Mouse (Mus musculus): ENCODE results near the gene Cntnap3. TPM values are rescaled to one million over a fixed set of nuclear protein-coding genes. Genes with fewer than 3 reads are reported as not detected.
"Not testable (repeated sequence)": the region's sequence is repeated elsewhere in the genome, so short reads cannot be mapped to it uniquely, and the experiment has no call there.

Gene Cntnap3
- not detected in 2 replicates for polyA plus RNA-seq (2016; fragmentation: Nextera tagmentation; extraction: Ambion mirVana)

DNA sequence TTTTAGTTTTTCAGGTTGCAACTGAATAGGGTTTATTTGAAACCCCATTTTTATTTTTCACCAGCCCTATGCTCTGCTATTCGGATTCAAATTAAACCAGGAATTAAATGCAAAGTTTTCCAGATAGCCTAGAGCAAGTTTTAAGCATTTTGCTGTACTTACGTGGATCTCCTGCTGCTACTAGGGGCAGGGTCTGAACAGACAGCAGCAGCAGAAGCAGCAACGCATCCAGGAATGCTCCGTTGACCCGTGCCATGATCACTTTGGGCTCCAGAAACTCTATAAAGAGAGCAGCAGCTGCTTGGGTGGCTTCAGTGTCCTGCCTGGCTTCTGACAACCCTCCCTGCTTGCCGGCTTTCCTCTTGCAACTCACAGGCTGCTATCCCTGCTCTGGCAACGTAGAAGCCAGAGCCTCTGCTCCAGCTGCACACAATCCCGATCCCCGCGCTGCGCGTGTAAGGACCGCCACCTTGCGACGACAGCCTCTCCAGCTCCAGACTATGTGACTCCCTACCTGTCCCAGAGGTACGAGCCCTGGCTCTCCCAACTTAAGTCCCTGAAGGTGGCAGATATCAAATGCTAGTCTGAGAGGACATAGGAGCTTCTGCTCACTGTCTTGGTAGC, at the start of gene Cntnap3:
Gene Cntnap3 (minus strand): TSS at position 371 of the 624 bp plus-strand sequence.
- H3K4me3 ChIP-seq, result peak within 1 kb of the TSS; percentile 32; the same call in 1 of the 2 replicates
- no peaks in the 10 kb centered on the region for H3K27me3 ChIP-seq (replicated peaks; ENCODE audit: low read depth, poor library complexity, severe bottlenecking)
- H3K36me3 ChIP-seq (replicated peaks), result no peaks in the 10 kb centered on the region
- 7% methylated on average over 16 of the region's 16 CpGs for whole genome bisulfite sequencing
- no peak within 1 kb of the TSS for H3K27ac ChIP-seq (replicated peaks)
- H3K4me1 ChIP-seq, result no peaks in the 10 kb centered on the region
- peaks cover 2% of the 10 kb centered on the region; the same call in 1 of the 2 replicates for H3K9me3 ChIP-seq
- peak; percentile 63 for DNase-seq (ENCODE audit: low spot score)

DNA sequence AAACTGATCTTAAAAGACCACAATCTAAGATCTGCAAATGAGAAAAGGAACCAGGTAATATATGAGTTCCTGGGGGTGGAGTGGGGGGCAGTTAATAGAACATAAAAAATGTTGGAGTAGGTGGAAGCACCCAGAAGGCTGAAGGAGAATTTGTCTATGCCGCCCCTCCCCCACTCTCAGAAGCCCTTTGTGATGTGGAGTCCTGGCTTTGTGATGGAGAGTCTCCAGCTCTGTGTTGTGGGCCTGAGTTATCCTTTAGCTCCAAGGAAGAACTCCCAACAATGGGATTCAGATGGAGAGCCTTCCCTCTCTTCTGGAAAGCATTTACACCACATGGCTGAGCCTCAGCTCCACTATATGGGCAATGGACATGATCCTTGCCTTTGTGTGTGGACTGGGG, 13.4 kb upstream of the Cntnap3 start, which contains the start of gene Spata31:
Gene Spata31 (plus strand): TSS at position 216 of the 400 bp plus-strand sequence.
- Histone ChIP-seq H3K36me3 (replicated peaks) (no peaks in the 10 kb centered on the region), H3K9me3 (no peaks in the 10 kb centered on the region), H3K27me3 (replicated peaks; ENCODE audit: low read depth, poor library complexity, severe bottlenecking) (no peaks in the 10 kb centered on the region), H3K27ac (replicated peaks) (no peak within 1 kb of the TSS), H3K4me1 (no peaks in the 10 kb centered on the region), H3K4me3 (no peak within 1 kb of the TSS)
- no peak for DNase-seq (ENCODE audit: low spot score)
- 70% methylated on average over 1 of the region's 1 CpGs for WGBS

- no peak overlapping the region for H3K27ac ChIP-seq (replicated peaks)
- no peak for DNase-seq (ENCODE audit: low spot score)
- no peaks in the 10 kb centered on the region for H3K4me1 ChIP-seq
- 54% methylated on average over 1 of the region's 1 CpGs for WGBS
- no peaks in the 10 kb centered on the region for H3K36me3 ChIP-seq (replicated peaks)
- no peaks in the 10 kb centered on the region for H3K27me3 ChIP-seq (replicated peaks; ENCODE audit: low read depth, poor library complexity, severe bottlenecking)
- H3K9me3 ChIP-seq, result peaks cover 2% of the 10 kb centered on the region; the same call in 1 of the 2 replicates
- no peak overlapping the region for H3K4me3 ChIP-seq
Observed at GRCm38 (mm10) chr13:64903132-64903531, 623 bp downstream of the Cntnap3 start.

- Histone ChIP-seq H3K9me3 (no peaks in the 10 kb centered on the region), H3K4me1 (no peaks in the 10 kb centered on the region), H3K27me3 (replicated peaks; ENCODE audit: low read depth, poor library complexity, severe bottlenecking) (no peaks in the 10 kb centered on the region), H3K36me3 (replicated peaks) (no peaks in the 10 kb centered on the region), H3K4me3 (no peak overlapping the region), H3K27ac (replicated peaks) (no peak overlapping the region)
- 90% methylated on average over 3 of the region's 3 CpGs for WGBS
- no peak for DNase-seq (ENCODE audit: low spot score)
Observed at GRCm38 (mm10) chr13:64865397-64865796, 38.4 kb downstream of the Cntnap3 start.

GRCm38 (mm10) chr13:64824856-64825255, 78.9 kb downstream of the Cntnap3 start:
- not testable (repeated sequence) for H3K4me1 ChIP-seq; H3K27me3 ChIP-seq (replicated peaks; ENCODE audit: low read depth, poor library complexity, severe bottlenecking); H3K4me3 ChIP-seq; H3K36me3 ChIP-seq (replicated peaks); DNase-seq (ENCODE audit: low spot score); H3K9me3 ChIP-seq; H3K27ac ChIP-seq (replicated peaks)
- 50% methylated on average over 5 of the region's 5 CpGs for WGBS

DNA sequence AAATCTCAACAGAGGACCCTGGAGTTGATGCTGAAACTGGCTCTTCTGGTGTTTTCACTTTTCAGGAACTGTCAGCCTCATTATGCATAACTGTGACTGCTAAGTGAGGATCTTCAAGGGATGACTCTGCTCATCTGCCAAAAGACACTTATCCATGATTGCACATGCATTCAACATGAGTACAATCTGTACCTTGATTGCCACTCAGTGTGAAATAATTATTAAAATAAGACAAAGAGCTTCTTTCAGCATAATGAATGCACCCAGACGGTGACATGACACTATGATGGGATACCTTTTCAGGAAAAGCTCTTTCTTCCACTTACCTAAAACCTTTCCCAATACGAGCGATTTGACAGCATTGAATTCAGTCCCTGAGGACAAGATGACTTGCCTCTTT, 158.4 kb downstream of the Cntnap3 start:
- Histone ChIP-seq H3K4me3 (no peak overlapping the region), H3K9me3 (no peaks in the 10 kb centered on the region), H3K27me3 (replicated peaks; ENCODE audit: low read depth, poor library complexity, severe bottlenecking) (no peaks in the 10 kb centered on the region), H3K27ac (replicated peaks) (no peak overlapping the region), H3K4me1 (no peaks in the 10 kb centered on the region), H3K36me3 (replicated peaks) (no peaks in the 10 kb centered on the region)
- no peak for DNase-seq (ENCODE audit: low spot score)
- WGBS, result 78% methylated on average over 3 of the region's 3 CpGs

DNA sequence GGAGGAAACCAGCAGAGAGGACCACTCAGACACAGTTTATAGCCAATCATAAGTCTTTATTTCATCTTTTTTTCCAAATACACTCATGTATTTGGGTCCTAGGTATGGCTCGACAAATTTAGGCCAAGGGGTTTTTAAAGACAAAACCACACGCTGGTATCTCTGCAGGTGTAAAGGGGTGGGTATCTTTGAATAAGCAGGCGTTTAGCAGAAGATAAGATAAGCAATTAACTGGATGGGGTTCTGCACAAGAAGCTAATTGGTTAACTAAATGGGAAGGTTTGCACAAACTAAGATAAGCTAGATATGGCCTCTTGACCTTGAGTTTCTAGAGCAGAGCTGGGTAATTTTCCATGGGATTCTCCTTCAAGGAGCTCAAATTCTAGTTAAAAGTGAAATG, 171.5 kb downstream of the Cntnap3 start:
- no peaks in the 10 kb centered on the region for H3K9me3 ChIP-seq
- WGBS, result 81% methylated on average over 3 of the region's 3 CpGs
- DNase-seq (ENCODE audit: low spot score), result no peak
- no peak overlapping the region for H3K4me3 ChIP-seq
- H3K27me3 ChIP-seq (replicated peaks; ENCODE audit: low read depth, poor library complexity, severe bottlenecking), result no peaks in the 10 kb centered on the region
- H3K27ac ChIP-seq (replicated peaks), result no peak overlapping the region
- no peaks in the 10 kb centered on the region for H3K36me3 ChIP-seq (replicated peaks)
- H3K4me1 ChIP-seq, result no peaks in the 10 kb centered on the region

DNA sequence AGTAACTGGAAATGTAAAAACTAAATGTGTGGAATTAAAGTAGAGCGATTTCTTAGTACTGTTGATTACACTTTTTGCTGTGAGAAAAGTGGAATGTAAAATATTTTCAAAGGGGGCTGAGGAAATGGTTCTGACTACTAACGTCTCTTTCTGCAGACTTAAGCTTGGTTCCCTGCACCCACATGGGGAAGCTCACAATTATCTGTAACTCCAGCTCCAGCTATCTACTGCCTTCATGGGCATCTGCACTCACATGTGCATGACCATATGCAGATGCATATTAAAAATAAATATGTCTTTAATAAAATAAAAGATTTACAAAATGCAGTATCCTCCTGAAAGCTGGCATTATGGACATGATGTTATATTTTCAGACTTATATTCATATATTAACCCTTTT, 187.0 kb downstream of the Cntnap3 start:
- H3K9me3 ChIP-seq, result no peaks in the 10 kb centered on the region
- H3K4me1 ChIP-seq, result no peaks in the 10 kb centered on the region
- H3K27ac ChIP-seq (replicated peaks), result no peak overlapping the region
- H3K4me3 ChIP-seq, result no peak overlapping the region
- 83% methylated on average over 2 of the region's 2 CpGs for WGBS
- no peak for DNase-seq (ENCODE audit: low spot score)
- H3K36me3 ChIP-seq (replicated peaks), result no peaks in the 10 kb centered on the region
- H3K27me3 ChIP-seq (replicated peaks; ENCODE audit: low read depth, poor library complexity, severe bottlenecking), result no peaks in the 10 kb centered on the region

GRCm38 (mm10) chr13:64692463-64692862, 211.3 kb downstream of the Cntnap3 start:
- no peaks in the 10 kb centered on the region for H3K36me3 ChIP-seq (replicated peaks)
- no peaks in the 10 kb centered on the region for H3K9me3 ChIP-seq
- 83% methylated on average over 1 of the region's 1 CpGs for WGBS
- no peak for DNase-seq (ENCODE audit: low spot score)
- H3K4me1 ChIP-seq, result no peaks in the 10 kb centered on the region
- no peaks in the 10 kb centered on the region for H3K27me3 ChIP-seq (replicated peaks; ENCODE audit: low read depth, poor library complexity, severe bottlenecking)
- no peak overlapping the region for H3K27ac ChIP-seq (replicated peaks)
- H3K4me3 ChIP-seq, result no peak overlapping the region

Other genes with a start within 250 kb of the Cntnap3 start
- gene Spata31, start 13.5 kb upstream of the Cntnap3 start, polyA plus RNA-seq (2016; fragmentation: Nextera tagmentation; extraction: Ambion mirVana), result not detected in 2 replicates
- not detected in 2 replicates for gene Spata31d1c, start 129.1 kb upstream of the Cntnap3 start, polyA plus RNA-seq (2016; fragmentation: Nextera tagmentation; extraction: Ambion mirVana)
- not detected in 2 replicates for gene Prss47, start 148.8 kb upstream of the Cntnap3 start, polyA plus RNA-seq (2016; fragmentation: Nextera tagmentation; extraction: Ambion mirVana)
- 41.2 and 42.3 TPM in 2 replicates for gene Mfsd14b, start 209.0 kb upstream of the Cntnap3 start, polyA plus RNA-seq (2016; fragmentation: Nextera tagmentation; extraction: Ambion mirVana)
- gene Olfr465-ps1, start 234.1 kb upstream of the Cntnap3 start, polyA plus RNA-seq (2016; fragmentation: Nextera tagmentation; extraction: Ambion mirVana), result not detected in 2 replicates
- not detected in 2 replicates for gene Olfr466, start 246.3 kb upstream of the Cntnap3 start, polyA plus RNA-seq (2016; fragmentation: Nextera tagmentation; extraction: Ambion mirVana)

All from embryonic facial prominence, embryonic 10.5 days (tissue).